Mouse (Mus musculus): ENCODE results near the gene Aff4. TPM values are rescaled to one million over a fixed set of nuclear protein-coding genes. Genes with fewer than 3 reads are reported as not detected.
A peak's percentile ranks its signal among the peaks of the same experiment; 100 is the strongest.
"Not testable (repeated sequence)": the region's sequence is repeated elsewhere in the genome, so short reads cannot be mapped to it uniquely, and the experiment has no call there.

Aff4 gene
- total RNA-seq, 2 experiments from 2014 or later, result 39.1 to 78.3 TPM

GRCm38 (mm10) chr11:53335505-53336181 is 15.0 kb upstream of the Aff4 start:
- ATAC-seq (replicated peaks; ENCODE audit: low FRiP score, low TSS enrichment, poor library complexity, severe bottlenecking), result peak; percentile 57; the same call in 1 of the 2 replicates

- ATAC-seq (replicated peaks; ENCODE audit: low FRiP score, low TSS enrichment, poor library complexity, severe bottlenecking), result no peak
Observed at GRCm38 (mm10) chr11:53336182-53336571, 14.5 kb upstream of the Aff4 start.

GRCm38 (mm10) chr11:53336924-53337323 is 13.7 kb upstream of the Aff4 start:
- no peak for ATAC-seq (replicated peaks; ENCODE audit: low FRiP score, low TSS enrichment, poor library complexity, severe bottlenecking)

GRCm38 (mm10) chr11:53337684-53338083 is 12.9 kb upstream of the Aff4 start:
- ATAC-seq (replicated peaks; ENCODE audit: low FRiP score, low TSS enrichment, poor library complexity, severe bottlenecking), result no peak

GRCm38 (mm10) chr11:53341019-53341418 is 9.6 kb upstream of the Aff4 start:
- not testable (repeated sequence) for ATAC-seq (replicated peaks; ENCODE audit: low FRiP score, low TSS enrichment, poor library complexity, severe bottlenecking)

GRCm38 (mm10) chr11:53342711-53343110 is 7.9 kb upstream of the Aff4 start:
- ATAC-seq (replicated peaks; ENCODE audit: low FRiP score, low TSS enrichment, poor library complexity, severe bottlenecking), result no peak

GRCm38 (mm10) chr11:53345328-53345727 is 5.3 kb upstream of the Aff4 start:
- ATAC-seq (replicated peaks; ENCODE audit: low FRiP score, low TSS enrichment, poor library complexity, severe bottlenecking), result peak; percentile 54

GRCm38 (mm10) chr11:53345738-53346137 is 4.9 kb upstream of the Aff4 start:
- ATAC-seq (replicated peaks; ENCODE audit: low FRiP score, low TSS enrichment, poor library complexity, severe bottlenecking), result no peak

GRCm38 (mm10) chr11:53351224-53351942 is 750 bp downstream of the Aff4 start:
- peak; percentile 36; the same call in 1 of the 2 replicates for ATAC-seq (replicated peaks; ENCODE audit: low FRiP score, low TSS enrichment, poor library complexity, severe bottlenecking)

GRCm38 (mm10) chr11:53351943-53352590 is 1.4 kb downstream of the Aff4 start:
- no peak for ATAC-seq (replicated peaks; ENCODE audit: low FRiP score, low TSS enrichment, poor library complexity, severe bottlenecking)

GRCm38 (mm10) chr11:53358504-53359155 is 8.0 kb downstream of the Aff4 start:
- ATAC-seq (replicated peaks; ENCODE audit: low FRiP score, low TSS enrichment, poor library complexity, severe bottlenecking), result no peak

GRCm38 (mm10) chr11:53367032-53367431 is 16.4 kb downstream of the Aff4 start:
- no peak for ATAC-seq (replicated peaks; ENCODE audit: low FRiP score, low TSS enrichment, poor library complexity, severe bottlenecking)

GRCm38 (mm10) chr11:53378918-53379317 is 28.3 kb downstream of the Aff4 start:
- no peak for ATAC-seq (replicated peaks; ENCODE audit: low FRiP score, low TSS enrichment, poor library complexity, severe bottlenecking)

GRCm38 (mm10) chr11:53383758-53384428 is 33.3 kb downstream of the Aff4 start:
- no peak for ATAC-seq (replicated peaks; ENCODE audit: low FRiP score, low TSS enrichment, poor library complexity, severe bottlenecking)

- ATAC-seq (replicated peaks; ENCODE audit: low FRiP score, low TSS enrichment, poor library complexity, severe bottlenecking), result no peak
Observed at GRCm38 (mm10) chr11:53393856-53394255, 43.2 kb downstream of the Aff4 start.

- ATAC-seq (replicated peaks; ENCODE audit: low FRiP score, low TSS enrichment, poor library complexity, severe bottlenecking), result no peak
Observed at GRCm38 (mm10) chr11:53403638-53404037, 53.0 kb downstream of the Aff4 start.

- peak; percentile 57; the same call in 1 of the 2 replicates for ATAC-seq (replicated peaks; ENCODE audit: low FRiP score, low TSS enrichment, poor library complexity, severe bottlenecking)
Observed at GRCm38 (mm10) chr11:53411738-53412137, 61.1 kb downstream of the Aff4 start.

GRCm38 (mm10) chr11:53413871-53414270 is 63.2 kb downstream of the Aff4 start:
- ATAC-seq (replicated peaks; ENCODE audit: low FRiP score, low TSS enrichment, poor library complexity, severe bottlenecking), result no peak

GRCm38 (mm10) chr11:53418048-53418447 is 67.4 kb downstream of the Aff4 start:
- ATAC-seq (replicated peaks; ENCODE audit: low FRiP score, low TSS enrichment, poor library complexity, severe bottlenecking), result no peak

Measured in megakaryocyte-erythroid progenitor cell, adult 5-6 weeks (primary cell).